Mouse (Mus musculus) right cerebral cortex, postnatal 25 days (tissue): ENCODE measurements around the gene Gas2l2.

Experiments
- DNase-seq: peaks from one replicate; pipeline ENCODE4 v3.0.0; 2022

Gas2l2 gene

DNA sequence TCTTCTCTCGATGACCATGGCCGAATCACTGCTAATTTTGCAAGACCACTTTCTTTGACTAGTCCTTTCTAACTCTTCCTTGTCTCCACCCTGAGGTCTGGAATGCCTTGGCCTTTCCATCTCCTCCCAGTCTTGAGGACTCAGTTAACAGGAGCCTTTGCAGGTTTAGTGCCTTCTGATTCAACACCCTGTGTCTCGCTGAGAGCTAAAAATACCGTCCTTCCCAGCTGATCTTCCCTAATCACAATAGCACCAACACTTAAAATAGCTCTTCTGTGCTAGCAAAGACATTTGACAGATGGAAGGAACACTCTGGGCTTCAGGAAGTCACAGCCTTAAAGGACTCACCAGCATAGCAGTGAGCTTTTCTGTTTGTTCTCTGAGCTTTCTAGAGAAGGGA lies 36.2 kb downstream of the Gas2l2 start:
- DNase-seq = no peak

DNA sequence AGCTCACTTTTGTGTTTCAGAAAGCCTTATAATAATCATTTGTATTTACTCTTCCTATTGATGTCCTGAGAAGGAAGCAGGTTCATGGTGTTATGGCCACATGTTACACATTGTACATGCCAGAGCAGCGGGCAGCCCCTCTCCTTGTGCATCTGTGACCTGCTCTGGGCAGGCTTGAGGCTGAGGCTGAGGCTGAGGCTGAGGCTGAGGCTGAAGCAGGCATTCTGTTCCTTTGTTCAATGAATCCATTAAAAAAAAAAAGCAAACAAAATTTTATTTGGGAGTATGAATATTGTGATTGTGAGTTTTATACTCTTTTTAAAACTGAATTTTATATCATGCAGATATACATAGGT lies 45.7 kb downstream of the Gas2l2 start:
- no peak for DNase-seq

GRCm38 (mm10) chr11:83382876-83383531 lies 46.3 kb downstream of the Gas2l2 start:
- no peak for DNase-seq

DNA sequence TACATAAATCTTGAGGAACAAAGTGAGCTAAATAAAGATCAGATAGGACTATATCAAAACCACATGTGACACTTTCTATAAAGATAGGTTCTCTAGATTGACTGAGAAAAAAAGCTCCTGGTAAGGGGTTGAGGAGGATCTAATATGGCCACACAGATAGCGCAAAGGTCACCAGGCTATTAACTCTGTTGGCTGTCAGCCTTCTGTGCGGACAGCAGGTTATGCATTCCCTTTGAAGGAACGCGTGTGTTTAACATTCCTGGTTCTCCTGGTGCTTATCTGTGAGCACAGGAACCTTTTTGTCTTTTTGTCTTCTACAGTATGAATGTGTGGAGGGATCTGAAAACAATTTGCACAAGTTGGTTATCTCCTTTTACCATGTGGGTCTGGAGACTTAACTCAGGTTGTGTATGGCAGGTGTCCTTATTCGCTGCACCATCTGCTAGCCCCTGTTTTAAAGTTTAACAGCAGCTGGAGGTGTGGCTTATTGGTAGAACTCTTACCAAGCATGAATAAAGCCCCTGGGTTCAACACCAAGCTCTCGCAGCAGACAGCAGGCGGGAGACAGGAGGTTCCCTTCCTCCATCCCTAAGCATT lies 49.4 kb downstream of the Gas2l2 start:
- DNase-seq = no peak
